Mouse (Mus musculus) ES-Bruce4 (cell line): ENCODE data around the gene Gm21698.
"Not testable (repeated sequence)": the region's sequence is repeated elsewhere in the genome, so short reads cannot be mapped to it uniquely, and the experiment has no call there.

Experiments
- CTCF ChIP-seq: IDR thresholded peaks from one replicate; pipeline ENCODE4 v1.8.1; 2011; ENCODE audit warnings: low read depth, low read length
- EP300 ChIP-seq: IDR thresholded peaks from 2 replicates; pipeline ENCODE4 v1.6.1; 2011; ENCODE audit warnings: low read depth, low read length; ENCODE audit not compliant: insufficient read depth

GRCm38 (mm10) chr5:26006937-26007695 lies 18.7 kb upstream of the Gm21698 start:
- peak; percentile 14 for TF ChIP-seq CTCF
- TF ChIP-seq EP300 = not testable (repeated sequence)
